Mouse (Mus musculus): ENCODE measurements around the gene Kir3dl2. TPM values are rescaled to one million over a fixed set of nuclear protein-coding genes. Genes with fewer than 3 reads are reported as not detected.
"Not testable (repeated sequence)": the region's sequence is repeated elsewhere in the genome, so short reads cannot be mapped to it uniquely, and the experiment has no call there.

Kir3dl2 gene
- total RNA-seq (2014; rRNA removed): 1.1 and 1.4 TPM in 2 replicates
- 0.59 and 0.68 TPM in 2 replicates for polyA plus RNA-seq (2015; fragmentation: Nextera tagmentation; extraction: Ambion mirVana)

GRCm38 (mm10) chrX:136543956-136544355 is at the start of gene Kir3dl2:
Kir3dl2 (minus strand) TSS chrX:136544056.
- H3K9me3 ChIP-seq (ENCODE audit: low read length); H3K36me3 ChIP-seq (ENCODE audit: insufficient read depth, low read length); H3K9ac ChIP-seq (replicated peaks; ENCODE audit: low read length, poor library complexity, severe bottlenecking); H3K4me3 ChIP-seq (ENCODE audit: low read depth, low read length); H3K27me3 ChIP-seq (ENCODE audit: insufficient read depth, low read length); H3K4me2 ChIP-seq (ENCODE audit: low read depth, low read length, poor library complexity, severe bottlenecking); H3K4me1 ChIP-seq (ENCODE audit: insufficient read depth, low read length); DNase-seq (ENCODE audit: low spot score); H3K27ac ChIP-seq (ENCODE audit: low read depth, low read length); ATAC-seq (ENCODE audit: low FRiP score): not testable (repeated sequence)
- 63% methylated on average over 1 of the region's 1 CpGs for WGBS

- no peak for TF ChIP-seq CTCF (IDR thresholded peaks at IDR 0.05)
- no peaks in the 10 kb centered on the region for H3K4me1 ChIP-seq (ENCODE audit: insufficient read depth, low read length)
- ATAC-seq (ENCODE audit: low FRiP score): peak; percentile 75; the same call in 1 of the 2 replicates
- no peaks in the 10 kb centered on the region for H3K36me3 ChIP-seq (ENCODE audit: insufficient read depth, low read length)
- no peak for DNase-seq (ENCODE audit: low spot score)
- WGBS: 29% methylated on average over 2 of the region's 2 CpGs
- H3K9me3 ChIP-seq (ENCODE audit: low read length): no peaks in the 10 kb centered on the region
- H3K9ac ChIP-seq (replicated peaks; ENCODE audit: low read length, poor library complexity, severe bottlenecking): peak overlapping the region; percentile 64
- peak overlapping the region; percentile 45 for H3K4me2 ChIP-seq (ENCODE audit: low read depth, low read length, poor library complexity, severe bottlenecking)
- H3K27me3 ChIP-seq (ENCODE audit: insufficient read depth, low read length): no peaks in the 10 kb centered on the region
- H3K4me3 ChIP-seq (ENCODE audit: low read depth, low read length): peak overlapping the region; percentile 41
- H3K27ac ChIP-seq (ENCODE audit: low read depth, low read length): peak overlapping the region; percentile 81
Observed at GRCm38 (mm10) chrX:136590897-136591257, 47.0 kb upstream of the Kir3dl2 start.

- DNase-seq (ENCODE audit: low spot score) (peak; percentile 86), ATAC-seq (ENCODE audit: low FRiP score) (peak; percentile 94)
- no peaks in the 10 kb centered on the region for H3K27me3 ChIP-seq (ENCODE audit: insufficient read depth, low read length)
- peak within 1 kb of the TSS; percentile 81 for H3K27ac ChIP-seq (ENCODE audit: low read depth, low read length)
- no peaks in the 10 kb centered on the region for H3K9me3 ChIP-seq (ENCODE audit: low read length)
- peak within 1 kb of the TSS; percentile 41 for H3K4me3 ChIP-seq (ENCODE audit: low read depth, low read length)
- H3K4me2 ChIP-seq (ENCODE audit: low read depth, low read length, poor library complexity, severe bottlenecking): peak within 1 kb of the TSS; percentile 45
- 31% methylated on average over 12 of the region's 12 CpGs for WGBS
- H3K9ac ChIP-seq (replicated peaks; ENCODE audit: low read length, poor library complexity, severe bottlenecking): peak within 1 kb of the TSS; percentile 64
- H3K36me3 ChIP-seq (ENCODE audit: insufficient read depth, low read length): no peaks in the 10 kb centered on the region
- no peaks in the 10 kb centered on the region for H3K4me1 ChIP-seq (ENCODE audit: insufficient read depth, low read length)
- no peak for TF ChIP-seq CTCF (IDR thresholded peaks at IDR 0.05)
Observed at GRCm38 (mm10) chrX:136590199-136590896, 46.5 kb upstream of the Kir3dl2 start, which contains the start of gene Tceal3. Tceal3 (plus strand) TSS chrX:136590842.

DNA sequence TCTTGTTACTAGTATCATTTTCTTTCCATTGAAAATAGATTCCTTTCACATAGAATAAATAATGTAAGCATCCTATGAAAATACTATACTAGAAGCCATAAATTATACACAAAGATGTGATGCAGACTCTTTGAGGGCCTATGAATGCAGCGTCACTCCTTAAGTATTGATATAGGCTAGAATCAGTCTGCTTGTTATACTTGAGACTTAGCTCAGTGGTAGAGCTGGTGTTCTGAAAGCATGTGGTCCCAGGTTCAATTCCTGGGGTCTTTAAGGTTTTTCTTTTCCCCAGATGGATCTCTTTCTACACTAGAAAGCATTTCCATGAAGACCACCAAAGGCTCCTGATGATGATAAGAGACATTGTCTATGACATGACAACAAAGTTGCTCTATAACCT is 40.8 kb upstream of the Kir3dl2 start:
- DNase-seq (ENCODE audit: low spot score): peak; percentile 7
- no peaks in the 10 kb centered on the region for H3K9me3 ChIP-seq (ENCODE audit: low read length)
- no peaks in the 10 kb centered on the region for H3K36me3 ChIP-seq (ENCODE audit: insufficient read depth, low read length)
- no peak for ATAC-seq (ENCODE audit: low FRiP score)
- no peak overlapping the region for H3K9ac ChIP-seq (replicated peaks; ENCODE audit: low read length, poor library complexity, severe bottlenecking)
- 78% methylated on average over 1 of the region's 1 CpGs for WGBS
- H3K27ac ChIP-seq (ENCODE audit: low read depth, low read length): no peak overlapping the region
- no peaks in the 10 kb centered on the region for H3K27me3 ChIP-seq (ENCODE audit: insufficient read depth, low read length)
- H3K4me1 ChIP-seq (ENCODE audit: insufficient read depth, low read length): no peaks in the 10 kb centered on the region
- no peak overlapping the region for H3K4me3 ChIP-seq (ENCODE audit: low read depth, low read length)
- TF ChIP-seq CTCF (IDR thresholded peaks at IDR 0.05): no peak
- no peak overlapping the region for H3K4me2 ChIP-seq (ENCODE audit: low read depth, low read length, poor library complexity, severe bottlenecking)

DNA sequence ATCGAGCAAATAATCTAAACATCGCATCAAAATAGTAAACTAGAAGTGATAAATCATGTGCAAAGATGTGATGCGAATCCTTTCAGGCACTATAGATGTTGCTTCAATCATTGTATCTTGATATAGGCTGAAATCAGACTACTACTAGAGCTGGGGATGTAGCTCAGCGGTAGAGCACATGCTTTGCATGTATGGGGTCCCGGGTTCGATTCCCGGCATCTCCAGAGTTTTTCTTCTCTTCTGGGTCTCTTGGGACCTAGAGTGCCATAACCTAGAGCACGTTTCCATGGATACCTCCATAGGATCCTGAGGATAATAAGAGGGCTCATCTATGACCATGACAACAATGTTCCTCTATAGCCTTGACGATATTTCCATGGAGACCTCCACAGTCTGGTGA is 25.2 kb upstream of the Kir3dl2 start:
- not testable (repeated sequence) for H3K9ac ChIP-seq (replicated peaks; ENCODE audit: low read length, poor library complexity, severe bottlenecking); H3K4me3 ChIP-seq (ENCODE audit: low read depth, low read length); H3K9me3 ChIP-seq (ENCODE audit: low read length); H3K27me3 ChIP-seq (ENCODE audit: insufficient read depth, low read length); H3K27ac ChIP-seq (ENCODE audit: low read depth, low read length); H3K36me3 ChIP-seq (ENCODE audit: insufficient read depth, low read length); H3K4me1 ChIP-seq (ENCODE audit: insufficient read depth, low read length); DNase-seq (ENCODE audit: low spot score); ATAC-seq (ENCODE audit: low FRiP score); H3K4me2 ChIP-seq (ENCODE audit: low read depth, low read length, poor library complexity, severe bottlenecking)
- WGBS: 91% methylated on average over 9 of the region's 9 CpGs

DNA sequence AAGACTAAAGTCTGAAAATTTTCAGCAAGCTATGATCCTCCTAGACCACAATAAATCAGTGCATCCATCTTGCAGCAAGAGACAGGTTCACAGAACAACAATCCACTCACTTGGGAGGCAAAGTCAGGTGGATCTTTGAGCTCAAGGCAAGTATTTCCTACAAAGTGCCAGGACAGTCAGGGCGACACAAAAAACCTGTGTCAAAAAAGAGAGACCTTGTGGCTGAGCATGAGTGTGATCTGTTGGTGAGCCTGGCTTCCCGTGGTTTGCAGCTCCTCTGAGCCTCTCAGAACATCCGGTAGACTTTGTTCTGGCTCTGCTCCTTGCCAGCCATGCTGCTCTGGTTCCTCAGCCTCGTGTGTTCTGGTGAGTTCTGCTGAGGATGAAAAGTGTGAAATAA is 26.2 kb downstream of the Kir3dl2 start, which contains the start of gene Kir3dl1:
Gene Kir3dl1 (plus strand): TSS at position 301 of the 400 bp plus-strand sequence.
- ATAC-seq (ENCODE audit: low FRiP score); DNase-seq (ENCODE audit: low spot score); H3K4me3 ChIP-seq (ENCODE audit: low read depth, low read length); H3K4me1 ChIP-seq (ENCODE audit: insufficient read depth, low read length); H3K27ac ChIP-seq (ENCODE audit: low read depth, low read length); H3K36me3 ChIP-seq (ENCODE audit: insufficient read depth, low read length); H3K9ac ChIP-seq (replicated peaks; ENCODE audit: low read length, poor library complexity, severe bottlenecking); H3K4me2 ChIP-seq (ENCODE audit: low read depth, low read length, poor library complexity, severe bottlenecking); H3K27me3 ChIP-seq (ENCODE audit: insufficient read depth, low read length); H3K9me3 ChIP-seq (ENCODE audit: low read length): not testable (repeated sequence)
- WGBS: 74% methylated on average over 4 of the region's 4 CpGs

Other genes with a start within 250 kb of the Kir3dl2 start
- gene Kir3dl1, start 26.1 kb downstream of the Kir3dl2 start, total RNA-seq (2014; rRNA removed): not detected in 2 replicates
- gene Kir3dl1, start 26.1 kb downstream of the Kir3dl2 start, polyA plus RNA-seq (2015; fragmentation: Nextera tagmentation; extraction: Ambion mirVana): not detected in 2 replicates
- 34.6 and 39.3 TPM in 2 replicates for gene Tceal3, start 46.8 kb upstream of the Kir3dl2 start, total RNA-seq (2014; rRNA removed)
- gene Tceal3, start 46.8 kb upstream of the Kir3dl2 start, polyA plus RNA-seq (2015; fragmentation: Nextera tagmentation; extraction: Ambion mirVana): 101 and 109 TPM in 2 replicates
- 21.2 and 23.2 TPM in 2 replicates for gene Tceal1, start 163.9 kb upstream of the Kir3dl2 start, total RNA-seq (2014; rRNA removed)
- gene Tceal1, start 163.9 kb upstream of the Kir3dl2 start, polyA plus RNA-seq (2015; fragmentation: Nextera tagmentation; extraction: Ambion mirVana): 24.0 and 28.0 TPM in 2 replicates
- gene Morf4l2, start 199.6 kb upstream of the Kir3dl2 start, total RNA-seq (2014; rRNA removed): 355 and 449 TPM in 2 replicates
- gene Morf4l2, start 199.6 kb upstream of the Kir3dl2 start, polyA plus RNA-seq (2015; fragmentation: Nextera tagmentation; extraction: Ambion mirVana): 603 and 621 TPM in 2 replicates
- gene Glra4, start 236.1 kb upstream of the Kir3dl2 start, total RNA-seq (2014; rRNA removed): 0.33 TPM in 1 of 2 replicates, not detected in the other
- not detected in 2 replicates for gene Glra4, start 236.1 kb upstream of the Kir3dl2 start, polyA plus RNA-seq (2015; fragmentation: Nextera tagmentation; extraction: Ambion mirVana)

Data from midbrain, postnatal 0 days (tissue).